Mouse (Mus musculus) cerebellum, adult 2 months (tissue): ENCODE results near the gene Ankrd27. TPM values are rescaled to one million over a fixed set of nuclear protein-coding genes. Genes with fewer than 3 reads are reported as not detected.
A peak's percentile ranks its signal among the peaks of the same experiment; 100 is the strongest.

Experiments
- DNase-seq, 2 experiments: peaks; one replicate each; pipeline ENCODE4 v3.0.0; 2021
- H3K27ac ChIP-seq: fragments of 200-500 bp; 2 replicates; pipeline ENCODE4 v1.5.1; 2012; ENCODE audit warnings: low read length, control low read depth, inconsistent platforms; ENCODE audit not compliant: insufficient read depth
- H3K27me3 ChIP-seq: fragments of 200-500 bp; 2 replicates; pipeline ENCODE4 v1.6.1; 2012; ENCODE audit warnings: inconsistent platforms, mild to moderate bottlenecking, low read length, moderate library complexity; ENCODE audit not compliant: control insufficient read depth, insufficient read depth
- H3K4me1 ChIP-seq: fragments of 200-500 bp; 2 replicates; pipeline ENCODE4 v1.6.1; 2011; ENCODE audit warnings: low read length; ENCODE audit not compliant: control insufficient read depth, insufficient read depth
- H3K4me3 ChIP-seq: fragments of 200-500 bp; replicated peaks from 2 replicates; pipeline ENCODE3; 2011; ENCODE audit warnings: mild to moderate bottlenecking, low read depth, low read length, control low read depth; ENCODE audit not compliant: insufficient read depth
- CTCF ChIP-seq: fragments of 200-500 bp; IDR thresholded peaks from 2 replicates; pipeline ENCODE4 v1.5.1; 2011; ENCODE audit warnings: low read depth, mild to moderate bottlenecking, control low read depth, low read length, moderate library complexity, borderline replicate concordance; ENCODE audit not compliant: insufficient read depth
- POLR2A ChIP-seq: fragments of 200-500 bp; IDR thresholded peaks from 2 replicates; pipeline ENCODE4 v1.6.1; 2011; ENCODE audit warnings: low read length, control low read depth, borderline replicate concordance; ENCODE audit not compliant: insufficient read depth
- WGBS: fragments of 180-500 bp; shearing (Covaris S2); methylation state at CpG from one replicate; pipeline ENCODE4 v1.1.7; 2018; 5-methylcytosine and 5-hydroxymethylcytosine counted together
- polyA plus RNA-seq: library from polyadenylated mRNA; depleted of rRNA; stranded (reverse); fragments of >200 nt; gene quantifications from 2 replicates; pipeline ENCODE4 v1.2.3, GENCODE M21; 2012; rRNA removed

The Ankrd27 gene
- polyA plus RNA-seq, result 23.5 and 25.0 TPM in 2 replicates

DNA sequence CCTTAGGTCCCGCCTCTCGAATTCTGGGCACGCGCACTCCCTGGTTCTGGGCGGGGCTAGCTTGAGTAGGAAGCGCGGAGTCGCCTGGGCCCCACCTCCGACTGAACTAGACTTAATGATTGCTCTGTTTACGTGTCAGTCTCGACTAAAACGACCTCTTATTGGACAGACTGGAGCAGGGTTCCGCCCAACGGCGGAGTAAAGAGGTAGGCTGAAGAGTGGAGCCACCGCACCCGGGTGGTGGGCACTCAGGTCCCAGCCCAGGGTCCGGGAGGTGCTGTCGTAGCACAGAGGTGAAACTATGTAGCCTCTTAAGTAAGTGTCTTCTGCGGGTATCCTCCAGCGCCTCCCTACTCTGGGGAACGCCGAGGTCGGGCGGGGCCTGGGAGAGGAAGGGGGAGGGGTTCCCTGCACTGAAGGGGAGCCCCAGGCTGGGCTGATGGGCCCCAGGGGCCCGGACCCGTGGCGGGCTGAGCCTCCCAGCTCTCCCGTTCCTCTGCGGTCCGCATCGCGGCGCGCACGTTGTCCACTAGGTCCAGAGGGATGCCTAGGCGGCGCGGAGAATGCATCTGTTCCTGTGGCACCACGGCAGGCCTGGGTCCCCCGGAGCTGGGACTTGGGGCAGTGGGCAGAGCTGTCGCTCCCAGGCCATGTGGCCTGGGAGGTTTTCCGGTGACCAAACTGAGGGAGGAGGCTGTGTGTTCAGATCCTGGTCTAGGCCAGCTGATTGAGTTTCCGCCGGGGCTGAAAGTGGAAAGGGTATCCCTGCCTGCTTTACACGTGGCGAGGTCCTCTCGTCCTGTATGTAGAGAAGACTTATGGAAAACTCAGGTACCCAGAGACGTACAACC is at the start of gene Ankrd27:
Gene Ankrd27 (plus strand): TSS at position 190 of the 851 bp plus-strand sequence.
- peak within 1 kb of the TSS; percentile 83 for H3K4me3 ChIP-seq
- peak; percentile 61; the same call in 1 of the 2 replicates for TF ChIP-seq POLR2A
- no peak for TF ChIP-seq CTCF
- DNase-seq, result peak; percentile 95
- under 1% methylated on average over 49 of the region's 49 CpGs for WGBS
- peaks cover 10% of the 10 kb centered on the region for H3K4me1 ChIP-seq
- H3K27ac ChIP-seq, result no peak within 1 kb of the TSS
- no peaks in the 10 kb centered on the region for H3K27me3 ChIP-seq

DNA sequence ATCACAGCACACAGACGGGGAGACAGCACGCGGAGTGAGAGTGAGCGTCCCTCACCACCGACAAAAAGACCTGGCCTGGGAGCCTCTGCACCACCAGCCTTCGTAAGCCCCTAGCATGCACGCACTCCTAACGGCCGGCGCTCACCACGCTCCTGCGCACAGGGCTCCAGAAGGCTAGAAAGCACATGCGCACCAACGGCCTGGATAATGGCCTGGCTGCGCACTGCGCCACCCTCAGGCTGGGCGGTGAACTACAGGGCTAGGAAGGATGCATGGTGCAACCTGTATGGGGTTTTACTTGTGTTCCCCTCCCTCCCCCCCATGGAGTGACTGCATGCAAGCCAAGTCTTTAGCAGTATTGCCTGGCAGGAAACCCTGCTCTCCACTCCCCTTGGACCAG is 48.5 kb upstream of the Ankrd27 start, which contains the start of gene Tdrd12:
Gene Tdrd12 (minus strand): TSS at position 184 of the 400 bp plus-strand sequence.
- Histone ChIP-seq H3K27ac (no peak within 1 kb of the TSS), H3K4me1 (no peaks in the 10 kb centered on the region), H3K4me3 (no peak within 1 kb of the TSS), H3K27me3 (no peaks in the 10 kb centered on the region)
- TF ChIP-seq POLR2A, result no peak
- TF ChIP-seq CTCF, result no peak
- WGBS, result 91% methylated on average over 17 of the region's 17 CpGs
- no peak for DNase-seq

DNA sequence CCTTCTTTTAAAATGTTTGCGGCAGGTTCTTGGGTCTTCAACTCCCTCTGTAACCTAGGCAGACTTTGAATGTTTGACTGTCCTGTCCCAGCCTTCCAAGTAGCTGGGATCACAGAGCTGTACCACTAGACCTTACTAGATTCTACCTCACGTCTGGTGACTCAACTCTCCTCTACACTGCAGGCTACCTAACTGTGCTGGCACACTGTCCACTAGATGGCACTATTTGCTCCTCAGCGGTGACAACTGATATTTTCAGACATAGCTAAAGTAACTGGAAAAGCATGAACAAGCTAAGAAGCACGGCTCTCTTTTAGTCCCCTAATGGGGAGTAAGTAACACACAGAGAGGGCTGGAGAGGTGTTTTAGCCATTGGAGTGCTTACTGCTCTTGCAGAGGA is 40.2 kb upstream of the Ankrd27 start:
- WGBS, result 29% methylated on average over 4 of the region's 4 CpGs
- TF ChIP-seq CTCF (peak; percentile 75; the same call in 1 of the 2 replicates), POLR2A (no peak)
- Histone ChIP-seq H3K4me3 (no peak overlapping the region), H3K27ac (no peak overlapping the region), H3K27me3 (no peaks in the 10 kb centered on the region), H3K4me1 (no peaks in the 10 kb centered on the region)
- DNase-seq, result peak; percentile 52 to 58

DNA sequence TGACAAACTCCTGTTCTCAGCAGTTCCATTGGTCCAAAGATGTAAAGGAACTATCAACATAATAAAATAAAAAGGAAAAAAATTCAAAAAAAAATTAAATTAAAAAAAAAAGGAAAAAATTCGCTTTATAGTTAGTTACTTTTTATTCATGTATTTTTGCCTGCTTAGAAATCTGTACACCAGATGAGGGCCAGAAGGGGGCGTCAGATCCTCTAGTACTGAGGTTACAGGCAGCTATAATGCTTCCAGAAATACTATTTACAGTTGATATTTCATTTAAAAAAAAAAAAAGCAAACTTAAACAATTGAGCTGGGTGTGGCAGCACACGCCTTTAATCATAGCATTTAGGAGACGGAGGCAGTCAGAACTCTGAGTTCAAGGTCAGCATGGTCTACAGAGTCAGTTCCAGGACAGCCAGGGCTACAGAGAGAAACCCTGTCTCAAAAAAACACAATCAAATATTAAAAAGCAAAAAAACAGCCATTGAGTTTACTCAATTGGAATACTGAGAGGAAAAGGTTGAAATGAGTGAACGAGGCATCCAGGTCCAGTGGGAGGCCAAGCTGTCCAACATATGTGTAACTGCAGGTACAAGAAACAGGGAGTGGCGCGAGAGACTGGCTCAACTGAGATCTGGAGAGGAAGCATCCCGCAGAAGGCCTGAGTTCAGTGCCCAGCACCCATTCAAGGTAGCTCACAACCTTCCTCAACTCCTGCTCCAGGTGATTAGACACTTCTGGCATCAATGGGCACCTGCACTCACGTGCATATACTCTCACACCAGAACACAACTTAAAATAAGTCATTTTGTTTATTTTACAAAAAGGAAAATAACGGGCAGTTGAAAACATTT is 32.1 kb upstream of the Ankrd27 start:
- peak overlapping the region; percentile 97; the same call in 1 of the 2 replicates for H3K27ac ChIP-seq
- DNase-seq, result peak; percentile 33 to 39
- TF ChIP-seq CTCF, result no peak
- TF ChIP-seq POLR2A, result no peak

DNA sequence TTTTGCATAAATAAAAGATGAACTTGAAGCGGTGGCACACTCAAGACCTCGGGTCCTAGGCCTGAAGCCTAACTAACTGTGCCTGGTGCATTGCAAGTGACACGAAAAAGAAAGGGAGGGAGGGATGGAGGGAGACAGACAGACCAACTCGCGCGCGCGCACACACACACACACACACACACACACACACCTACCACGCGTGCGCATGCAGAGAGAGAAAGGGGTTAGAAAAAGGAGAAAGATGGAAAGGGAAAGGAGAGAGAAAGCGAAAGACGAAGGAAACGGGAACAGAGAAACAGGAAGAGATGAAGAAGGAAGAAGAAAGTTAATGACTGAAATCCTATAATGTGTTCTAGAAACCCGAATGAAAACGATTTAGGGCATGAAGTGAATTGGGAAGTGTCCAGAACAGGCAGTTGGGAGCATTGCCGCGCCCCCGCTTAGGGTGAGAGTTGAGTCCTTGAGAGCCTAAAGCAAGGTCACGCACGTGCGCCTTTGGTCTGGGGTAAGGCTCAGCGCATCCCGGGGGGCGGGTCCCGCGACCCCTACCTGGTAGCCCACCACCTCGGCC is 31.4 kb upstream of the Ankrd27 start:
- no peaks in the 10 kb centered on the region for H3K27me3 ChIP-seq
- peak overlapping the region; percentile 97 for H3K27ac ChIP-seq
- TF ChIP-seq CTCF (no peak), POLR2A (no peak)
- H3K4me1 ChIP-seq, result peaks cover 4% of the 10 kb centered on the region; the same call in 1 of the 2 replicates
- DNase-seq, result peak; percentile 52 to 60
- 4% methylated on average over 28 of the region's 28 CpGs for WGBS
- H3K4me3 ChIP-seq, result peak overlapping the region; percentile 79

More for the DNA sequence above, 32.1 kb upstream of the Ankrd27 start:
- 52% methylated on average over 10 of the region's 10 CpGs for WGBS
- no peaks in the 10 kb centered on the region for H3K27me3 ChIP-seq
- H3K4me1 ChIP-seq, result peaks cover 4% of the 10 kb centered on the region; the same call in 1 of the 2 replicates
- H3K4me3 ChIP-seq, result peak overlapping the region; percentile 79

DNA sequence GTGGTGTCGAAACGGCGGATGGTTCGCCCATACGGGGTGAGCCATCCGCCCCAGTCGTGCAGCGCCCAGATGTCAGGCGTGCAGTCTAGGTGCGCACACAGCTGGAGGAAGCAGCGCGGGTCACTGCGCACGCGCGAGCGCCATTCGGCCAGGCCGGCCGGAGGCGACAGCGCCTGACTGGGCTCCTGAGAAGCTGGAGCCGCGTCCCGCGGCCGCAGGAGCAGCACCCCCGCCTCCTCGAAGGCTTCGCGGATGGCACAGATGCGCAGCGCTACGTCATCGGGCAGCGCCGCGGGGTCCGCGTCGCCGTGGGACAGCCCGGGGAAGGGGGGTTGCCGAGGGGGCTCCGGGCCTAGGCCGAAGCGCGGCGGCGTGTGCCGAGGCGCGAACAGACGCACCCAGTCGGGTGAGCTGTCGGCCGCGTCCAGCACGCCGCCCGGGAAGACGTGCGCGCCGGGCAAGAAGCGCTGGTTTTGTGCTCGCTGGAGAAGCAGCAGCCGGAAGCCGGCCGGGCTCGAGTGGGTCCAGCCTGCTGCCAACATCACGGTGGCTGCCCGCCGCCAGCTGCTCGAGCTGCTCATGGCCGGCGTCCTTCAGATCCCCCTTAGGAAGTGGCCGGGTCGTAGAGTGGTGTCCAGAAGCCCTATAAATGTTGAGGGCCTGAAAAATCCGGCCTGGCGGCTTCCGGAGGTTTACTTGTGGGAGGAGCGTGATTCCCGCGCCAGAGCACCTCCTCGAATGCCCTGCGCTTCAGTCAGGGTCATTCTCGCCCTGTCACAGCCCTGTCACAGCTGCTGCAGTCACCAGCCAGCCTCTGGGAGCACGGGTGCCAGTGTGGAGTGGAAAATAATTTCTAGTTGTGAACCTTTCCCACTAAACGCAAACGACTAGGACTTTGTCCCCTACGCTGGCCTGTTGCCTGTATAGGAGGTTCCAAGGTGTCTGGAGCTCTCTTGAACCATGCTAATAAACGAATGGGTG is 30.5 kb upstream of the Ankrd27 start:
- TF ChIP-seq CTCF (no peak), POLR2A (peak; percentile 79)
- peaks cover 4% of the 10 kb centered on the region; the same call in 1 of the 2 replicates for H3K4me1 ChIP-seq
- H3K27me3 ChIP-seq, result no peaks in the 10 kb centered on the region
- under 1% methylated on average over 93 of the region's 93 CpGs for WGBS
- peak; percentile 87 to 89 for DNase-seq
- H3K27ac ChIP-seq, result peak overlapping the region; percentile 97
- peak overlapping the region; percentile 79 for H3K4me3 ChIP-seq
